Mouse (Mus musculus) ovary, postnatal 14 days (tissue): ENCODE measurements around the gene Nr4a2.

Experiments
- DNase-seq: peaks from one replicate; pipeline ENCODE4 v3.0.0; 2022; ENCODE audit warnings: low spot score

The Nr4a2 gene

GRCm38 (mm10) chr2:57123991-57124840 is at the start of gene Nr4a2:
TSS of gene Nr4a2 (minus strand) at chr2:57124003.
- peak; percentile 84 for DNase-seq

DNA sequence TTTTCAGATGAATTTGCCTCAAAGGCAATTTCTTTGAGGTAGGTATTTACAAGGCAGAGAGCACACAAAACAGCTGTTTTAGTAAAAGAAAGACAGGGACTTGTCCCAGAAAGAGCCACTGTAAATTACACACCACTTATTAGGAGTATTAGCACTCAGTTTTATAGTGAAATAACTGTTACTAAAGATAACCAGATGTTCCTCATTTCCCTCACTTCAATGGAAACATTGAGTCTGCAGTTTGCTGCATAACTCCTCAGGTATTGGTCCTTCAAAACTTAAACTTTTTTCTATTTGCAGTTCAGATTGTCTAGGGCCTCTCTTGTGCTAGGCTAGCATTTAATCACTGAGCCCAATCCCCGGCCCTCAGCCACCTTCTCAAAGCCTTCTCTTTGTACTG is 41.6 kb upstream of the Nr4a2 start:
- no peak for DNase-seq

DNA sequence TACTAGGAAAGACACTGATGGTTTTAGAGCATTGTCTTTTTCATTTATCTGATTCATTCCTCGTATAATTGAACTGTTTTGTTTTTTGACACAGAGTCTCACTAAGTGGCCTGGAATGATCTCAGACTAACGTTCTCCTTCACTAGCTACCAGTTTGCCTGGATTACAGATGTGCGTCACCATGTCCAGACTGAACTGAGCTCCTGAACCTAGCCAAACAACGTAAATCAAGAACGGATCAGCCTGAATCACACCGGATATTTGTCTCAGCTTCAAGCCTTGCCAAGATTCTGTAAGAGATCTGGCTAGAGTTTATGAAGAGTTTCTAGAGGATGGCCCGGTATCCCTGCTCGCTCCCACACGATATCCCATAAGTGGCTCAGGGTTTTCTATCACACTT is 33.0 kb upstream of the Nr4a2 start:
- no peak for DNase-seq

DNA sequence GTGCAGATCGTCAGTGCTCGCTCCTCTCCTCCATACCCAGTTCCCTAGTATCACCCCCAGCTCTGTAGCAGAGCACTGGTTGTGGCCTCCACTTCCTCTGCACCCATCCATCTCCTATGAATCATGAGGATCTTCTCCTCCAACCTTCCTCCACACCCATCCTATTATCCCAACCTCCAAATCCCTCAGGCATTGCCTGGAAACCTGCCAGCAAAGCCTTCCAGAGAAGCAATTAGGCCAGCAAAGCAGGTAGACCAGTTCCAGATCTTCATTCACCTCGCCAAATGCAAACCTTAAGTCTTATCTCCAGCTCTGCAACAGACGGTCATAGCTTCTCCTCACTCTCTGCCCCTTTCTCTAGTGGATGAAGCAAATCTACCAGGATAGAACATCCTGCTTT is 26.0 kb upstream of the Nr4a2 start:
- DNase-seq = no peak

- no peak for DNase-seq
Observed at GRCm38 (mm10) chr2:57148231-57148630, 24.4 kb upstream of the Nr4a2 start.

DNA sequence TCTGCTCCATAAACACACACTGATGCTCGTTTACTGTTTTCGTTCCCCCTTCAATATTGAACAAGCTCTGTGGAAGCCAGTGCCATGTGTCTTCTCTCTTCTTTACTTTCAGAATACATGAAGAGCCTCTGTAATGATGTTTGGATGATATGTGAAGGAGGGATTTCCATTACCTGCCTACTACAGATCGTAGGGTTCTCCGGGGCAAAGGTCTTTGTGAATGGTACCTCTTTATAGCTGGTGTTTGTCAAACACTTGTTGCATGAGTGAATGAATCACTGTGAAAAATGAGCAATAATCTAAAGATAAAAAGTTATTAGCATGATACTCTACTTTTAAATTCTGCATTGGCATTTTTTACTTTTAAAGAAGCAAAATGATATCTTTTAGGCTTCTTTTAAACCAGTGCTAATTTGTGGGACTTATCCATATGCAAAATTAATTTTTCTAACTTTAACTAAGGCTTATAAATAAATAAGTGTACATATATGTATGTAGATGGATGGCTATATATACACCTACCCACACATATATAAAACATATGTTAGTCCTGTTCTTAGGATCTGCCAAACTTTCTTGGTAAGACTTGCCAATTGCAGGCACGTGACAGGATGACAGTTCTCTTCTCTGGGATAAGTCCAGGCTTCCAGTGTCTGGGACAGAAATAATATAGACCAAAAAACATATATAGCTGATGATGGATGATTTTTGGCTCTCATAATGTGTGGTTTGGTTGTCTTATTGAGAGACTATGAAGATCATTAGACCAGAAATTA is 22.0 kb upstream of the Nr4a2 start:
- DNase-seq = no peak

DNA sequence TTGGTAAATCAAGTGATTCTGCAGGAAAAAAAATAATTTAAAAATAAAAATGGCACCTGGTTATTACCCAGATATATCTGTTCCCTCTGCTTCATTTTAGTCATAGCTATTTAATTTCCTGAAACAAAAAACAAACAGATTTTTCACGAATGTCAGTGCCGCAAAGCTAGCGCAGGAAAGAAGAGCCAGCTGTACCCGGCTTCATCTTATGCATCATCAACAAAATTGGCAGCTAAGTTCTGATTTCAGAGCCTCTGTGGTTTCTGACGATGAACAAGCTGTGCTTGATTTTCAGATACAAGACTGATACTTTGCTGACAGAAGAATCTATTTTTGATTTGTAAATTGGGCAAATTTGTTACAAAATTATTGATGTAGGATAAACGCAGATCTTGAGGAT is 14.8 kb upstream of the Nr4a2 start:
- no peak for DNase-seq

DNA sequence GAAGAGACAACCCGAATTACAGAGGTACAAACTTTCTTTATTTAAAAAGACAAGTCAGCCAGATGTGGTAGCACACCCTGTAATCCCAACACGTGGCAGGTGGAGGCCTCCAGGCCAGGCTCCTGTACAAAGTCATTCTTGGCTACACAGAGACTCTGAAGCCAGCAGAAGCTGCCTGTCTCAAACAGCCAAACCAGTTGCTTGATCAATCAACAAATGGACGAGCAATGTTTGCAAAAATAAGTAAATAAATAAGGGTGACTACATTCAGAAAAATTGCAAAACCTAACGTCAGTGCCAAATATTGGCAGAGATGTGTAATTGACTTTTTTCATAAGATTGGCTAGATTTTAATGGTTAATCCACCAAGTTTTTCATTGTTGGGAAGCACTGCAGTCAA is 3.7 kb upstream of the Nr4a2 start:
- no peak for DNase-seq

GRCm38 (mm10) chr2:57125891-57126290 is 2.1 kb upstream of the Nr4a2 start:
- no peak for DNase-seq

GRCm38 (mm10) chr2:57122986-57123980 is 520 bp downstream of the Nr4a2 start:
- no peak for DNase-seq

DNA sequence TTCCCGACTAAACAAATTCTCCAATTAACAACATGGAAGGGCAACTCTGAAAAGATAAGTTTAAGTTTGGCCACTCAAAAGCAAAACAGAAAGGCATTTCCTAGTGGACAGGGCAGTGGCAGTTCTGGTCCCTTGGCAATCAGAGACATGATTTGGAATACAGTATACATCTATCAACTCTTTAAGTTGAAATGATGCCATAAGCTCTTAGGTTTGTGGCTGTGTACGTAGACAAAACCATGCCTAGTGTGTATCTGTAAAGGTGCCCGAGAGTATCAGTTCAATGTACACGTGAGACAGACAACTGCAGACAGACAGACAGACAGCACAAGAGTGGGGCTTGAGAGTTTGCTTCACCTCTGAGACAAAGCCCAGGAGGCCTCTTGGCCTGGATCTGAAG is 2.7 kb downstream of the Nr4a2 start:
- no peak for DNase-seq

DNA sequence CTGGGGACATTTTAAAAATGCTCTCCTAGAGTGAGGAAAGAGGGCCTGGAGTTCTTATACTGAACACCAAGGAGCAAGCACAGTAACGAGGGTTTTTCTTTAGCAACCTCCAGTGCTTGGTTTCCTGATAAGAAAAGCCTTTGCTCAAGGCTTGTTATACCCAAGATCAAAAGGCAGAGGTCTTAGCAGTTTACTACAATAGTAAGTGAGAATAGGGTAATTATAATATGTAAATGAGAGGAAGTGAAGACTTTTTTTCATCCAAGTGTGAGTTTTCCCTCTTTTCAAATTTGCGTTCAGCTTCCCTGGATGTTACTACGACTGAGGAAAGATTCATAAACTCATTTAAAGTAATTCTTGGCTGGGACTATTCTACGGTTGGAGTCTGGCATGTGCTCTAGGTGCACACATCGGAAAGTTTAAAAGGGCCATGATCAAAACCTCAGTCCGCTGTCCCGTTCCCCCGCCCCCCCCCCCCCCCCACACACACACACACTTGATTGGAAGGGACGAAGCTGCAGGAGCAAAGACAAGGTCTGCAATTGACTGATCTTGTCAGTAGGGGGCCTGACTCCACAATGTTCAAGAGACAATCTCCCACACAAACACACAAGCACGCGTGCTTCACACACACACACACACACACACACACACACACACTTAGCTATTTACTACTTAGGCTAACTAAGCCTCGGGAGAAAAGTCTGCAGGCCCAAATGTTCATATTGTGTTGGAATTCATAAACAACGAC is 6.4 kb downstream of the Nr4a2 start:
- no peak for DNase-seq

GRCm38 (mm10) chr2:57116366-57117200 is 7.2 kb downstream of the Nr4a2 start:
- DNase-seq = peak; percentile 45

GRCm38 (mm10) chr2:57115864-57116365 is 7.9 kb downstream of the Nr4a2 start:
- peak; percentile 26 for DNase-seq

GRCm38 (mm10) chr2:57115181-57115863 is 8.5 kb downstream of the Nr4a2 start:
- DNase-seq = no peak

GRCm38 (mm10) chr2:57114211-57115151 is 9.3 kb downstream of the Nr4a2 start:
- peak; percentile 31 for DNase-seq

- DNase-seq = no peak
Observed at GRCm38 (mm10) chr2:57113431-57113830, 10.4 kb downstream of the Nr4a2 start.

- DNase-seq = no peak
Observed at GRCm38 (mm10) chr2:57112949-57113348, 10.9 kb downstream of the Nr4a2 start.
